Mouse (Mus musculus) embryonic facial prominence, embryonic 15.5 days (tissue): Measurements from ENCODE around the gene Fgfbp1. TPM values are rescaled to one million over a fixed set of nuclear protein-coding genes. Genes with fewer than 3 reads are reported as not detected.
A peak's percentile ranks its signal among the peaks of the same experiment; 100 is the strongest.

Source experiments
- ATAC-seq: fragments of 200-750 bp; cut with Nextera tagmentation; 2 replicates; pipeline ENCODE4 v1.8.0; 2017; ENCODE audit warnings: low read depth, moderate TSS enrichment; ENCODE audit not compliant: insufficient number of reproducible peaks, low FRiP score, low TSS enrichment
- H3K27ac ChIP-seq: fragments of 300-500 bp; sonication (generic); replicated peaks from 2 replicates; pipeline ENCODE4 v1.5.1; 2015; ENCODE audit warnings: mild to moderate bottlenecking, inconsistent platforms
- H3K27me3 ChIP-seq: fragments of 300-500 bp; sonication (generic); 2 replicates; pipeline ENCODE4 v1.6.1; 2015; ENCODE audit warnings: inconsistent platforms
- H3K36me3 ChIP-seq: fragments of 300-500 bp; sonication (generic); 2 replicates; pipeline ENCODE4 v1.6.1; 2015; ENCODE audit warnings: mild to moderate bottlenecking, inconsistent platforms
- H3K4me1 ChIP-seq: fragments of 300-500 bp; sonication (generic); 2 replicates; pipeline ENCODE4 v1.6.1; 2015; ENCODE audit warnings: inconsistent platforms
- H3K4me2 ChIP-seq: fragments of 300-500 bp; sonication (generic); replicated peaks from 2 replicates; pipeline ENCODE4 v1.6.1; 2015; ENCODE audit warnings: mild to moderate bottlenecking, inconsistent platforms
- H3K4me3 ChIP-seq: fragments of 300-500 bp; sonication (generic); replicated peaks from 2 replicates; pipeline ENCODE4 v1.5.1; 2015; ENCODE audit warnings: mild to moderate bottlenecking, inconsistent platforms
- H3K9ac ChIP-seq: fragments of 300-500 bp; sonication (generic); 2 replicates; pipeline ENCODE4 v1.6.1; 2015; ENCODE audit warnings: inconsistent platforms
- H3K9me3 ChIP-seq: fragments of 300-500 bp; sonication (generic); replicated peaks from 2 replicates; pipeline ENCODE4 v1.6.1; 2016; ENCODE audit warnings: inconsistent platforms
- WGBS: fragments of 180-500 bp; shearing (Covaris S2); methylation state at CpG from one replicate; pipeline ENCODE4 v1.1.7; 2015; 5-methylcytosine and 5-hydroxymethylcytosine counted together
- polyA plus RNA-seq: library from polyadenylated mRNA; unstranded; fragments of >200 nt; fragmentation: Nextera tagmentation; extraction: Ambion mirVana; gene quantifications from 2 replicates; pipeline ENCODE4 v1.2.1, GENCODE M21; 2015

Fgfbp1 gene
- polyA plus RNA-seq = 85.4 and 88.2 TPM in 2 replicates

DNA sequence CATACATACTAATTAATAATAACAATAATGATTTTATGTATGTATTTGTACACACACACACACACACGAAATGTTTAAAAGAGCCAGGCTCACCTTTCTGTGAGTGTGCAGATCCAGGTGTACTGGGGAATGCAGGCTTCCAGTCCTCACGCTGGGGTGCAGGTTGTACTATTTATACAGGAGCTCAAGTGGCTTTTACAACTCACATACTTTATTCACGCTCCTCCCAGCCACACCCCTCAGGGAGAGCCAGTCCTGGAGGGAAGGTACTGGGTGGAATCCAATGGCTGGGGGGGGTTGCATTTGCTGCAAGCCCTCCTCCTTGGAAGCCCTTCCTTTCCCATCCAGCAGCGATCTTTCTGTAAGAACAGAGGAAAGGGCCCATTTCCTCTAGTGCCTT is at the start of gene Fgfbp1:
Gene Fgfbp1 (minus strand): TSS at position 160 of the 400 bp plus-strand sequence.
- no peaks in the 10 kb centered on the region for H3K36me3 ChIP-seq
- H3K4me2 ChIP-seq = peak within 1 kb of the TSS; percentile 21; the same call in 1 of the 2 replicates
- H3K9me3 ChIP-seq = no peaks in the 10 kb centered on the region
- H3K27me3 ChIP-seq = no peaks in the 10 kb centered on the region
- no peaks in the 10 kb centered on the region for H3K4me1 ChIP-seq
- no peak within 1 kb of the TSS for H3K9ac ChIP-seq
- peak within 1 kb of the TSS; percentile 17 for H3K4me3 ChIP-seq
- WGBS = 47% methylated on average over 4 of the region's 4 CpGs
- no peak within 1 kb of the TSS for H3K27ac ChIP-seq
- no peak for ATAC-seq

DNA sequence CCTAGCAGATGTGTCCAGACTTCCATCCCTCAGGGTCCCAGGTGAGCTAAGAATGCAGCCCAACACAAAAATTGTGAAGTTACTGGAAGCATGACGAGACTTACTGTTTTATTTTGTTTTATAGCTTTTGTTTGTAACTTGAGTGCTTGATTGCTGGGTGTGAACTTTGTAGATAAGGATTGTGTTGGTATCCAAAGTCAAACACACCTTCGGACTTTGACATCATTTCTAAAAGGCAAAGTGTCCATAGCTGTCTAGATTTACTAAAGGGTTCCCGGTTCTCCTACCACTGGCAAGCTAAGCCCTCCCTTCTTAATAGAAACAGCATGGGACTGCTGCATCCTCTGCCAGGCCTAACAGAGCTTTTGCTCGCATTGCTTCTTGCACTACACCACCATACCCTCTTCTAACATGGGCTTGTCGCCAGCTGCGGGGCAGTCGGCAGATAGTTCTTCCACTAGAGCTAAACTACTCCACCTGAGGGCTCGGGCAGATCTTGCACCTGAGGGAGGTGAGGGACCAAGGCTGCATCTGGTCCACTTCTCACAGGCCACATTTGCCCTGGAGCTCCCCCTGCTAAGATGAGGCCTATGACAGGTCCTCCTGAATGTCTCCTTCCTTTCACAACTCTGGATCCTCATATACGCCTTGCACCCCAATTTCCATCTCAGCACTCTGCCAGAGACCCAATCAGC is 16.9 kb upstream of the Fgfbp1 start:
- Histone ChIP-seq H3K27me3 (no peaks in the 10 kb centered on the region), H3K4me3 (no peak overlapping the region), H3K9me3 (no peaks in the 10 kb centered on the region), H3K4me1 (no peaks in the 10 kb centered on the region), H3K9ac (no peak overlapping the region), H3K27ac (no peak overlapping the region), H3K4me2 (no peak overlapping the region), H3K36me3 (peaks cover 6% of the 10 kb centered on the region; the same call in 1 of the 2 replicates)
- WGBS = 87% methylated on average over 9 of the region's 9 CpGs
- no peak for ATAC-seq

DNA sequence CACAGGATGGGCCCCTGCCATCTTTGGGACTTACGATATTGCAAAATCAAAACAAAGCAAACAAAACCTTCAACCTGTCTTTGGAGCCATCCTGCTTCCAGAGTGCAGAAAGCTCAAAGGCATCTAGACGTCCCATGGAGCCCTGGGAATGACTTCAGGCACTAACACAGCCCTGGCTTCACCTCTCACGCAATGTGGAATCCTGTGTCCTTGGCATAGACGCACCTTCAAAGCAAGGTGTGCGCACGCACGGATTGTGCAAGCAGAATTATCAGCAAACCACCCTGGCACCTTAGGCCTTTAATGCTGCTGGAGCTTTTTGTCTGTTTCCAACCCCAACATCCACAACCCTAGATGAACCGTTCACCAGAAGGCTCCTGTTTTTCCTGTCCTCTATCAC is 16.0 kb upstream of the Fgfbp1 start:
- H3K27me3 ChIP-seq = no peaks in the 10 kb centered on the region
- no peaks in the 10 kb centered on the region for H3K4me1 ChIP-seq
- no peak for ATAC-seq
- 87% methylated on average over 8 of the region's 8 CpGs for WGBS
- no peak overlapping the region for H3K4me2 ChIP-seq
- peaks cover 6% of the 10 kb centered on the region; the same call in 1 of the 2 replicates for H3K36me3 ChIP-seq
- no peak overlapping the region for H3K27ac ChIP-seq
- H3K9me3 ChIP-seq = no peaks in the 10 kb centered on the region
- no peak overlapping the region for H3K4me3 ChIP-seq
- H3K9ac ChIP-seq = no peak overlapping the region

DNA sequence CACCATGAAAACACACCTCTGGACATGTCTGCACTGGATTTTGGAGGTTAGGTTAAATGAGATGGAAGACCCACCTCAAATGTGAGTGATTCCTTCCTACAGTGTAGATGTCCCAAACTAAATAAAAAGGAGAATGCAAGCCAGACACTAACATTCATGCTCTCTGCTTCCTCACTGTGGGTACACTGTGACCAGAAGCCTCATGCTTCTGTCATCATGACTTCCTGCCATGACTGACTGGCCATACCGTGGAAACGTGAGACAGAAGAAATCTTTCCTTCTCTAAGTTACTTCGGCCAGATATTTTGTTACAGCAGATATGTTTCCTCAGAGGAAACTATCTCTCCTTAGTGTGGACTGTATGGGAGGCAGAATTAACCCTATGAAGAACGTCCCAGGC is 14.6 kb upstream of the Fgfbp1 start:
- Histone ChIP-seq H3K36me3 (peaks cover under 1% of the 10 kb centered on the region; the same call in 1 of the 2 replicates), H3K4me2 (no peak overlapping the region), H3K4me1 (no peaks in the 10 kb centered on the region), H3K9ac (no peak overlapping the region), H3K27me3 (no peaks in the 10 kb centered on the region), H3K4me3 (no peak overlapping the region), H3K9me3 (no peaks in the 10 kb centered on the region), H3K27ac (no peak overlapping the region)
- ATAC-seq = no peak
- WGBS = 63% methylated on average over 4 of the region's 4 CpGs

DNA sequence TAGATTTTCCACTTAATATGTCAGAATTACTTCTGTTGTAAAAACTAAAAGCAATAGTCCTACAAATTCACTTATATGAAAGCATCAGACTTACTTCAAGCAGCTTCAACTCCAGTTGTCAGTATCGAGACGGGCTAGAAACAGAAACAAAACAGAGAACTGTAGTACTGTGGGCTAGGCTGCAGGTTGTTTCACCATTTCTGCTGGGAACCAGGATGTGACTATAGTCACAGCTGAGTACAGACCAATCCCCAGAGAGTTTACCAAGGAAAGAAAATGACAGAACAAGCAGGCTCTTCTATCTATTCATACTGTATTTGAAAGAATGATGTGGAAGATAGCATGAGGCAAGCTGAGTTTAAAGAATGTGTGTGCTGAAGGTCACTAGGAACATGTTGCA is 13.4 kb upstream of the Fgfbp1 start:
- no peaks in the 10 kb centered on the region for H3K36me3 ChIP-seq
- H3K27ac ChIP-seq = no peak overlapping the region
- ATAC-seq = no peak
- H3K9me3 ChIP-seq = no peaks in the 10 kb centered on the region
- 86% methylated on average over 2 of the region's 2 CpGs for WGBS
- H3K4me1 ChIP-seq = no peaks in the 10 kb centered on the region
- H3K27me3 ChIP-seq = no peaks in the 10 kb centered on the region
- no peak overlapping the region for H3K4me2 ChIP-seq
- H3K4me3 ChIP-seq = no peak overlapping the region
- no peak overlapping the region for H3K9ac ChIP-seq

DNA sequence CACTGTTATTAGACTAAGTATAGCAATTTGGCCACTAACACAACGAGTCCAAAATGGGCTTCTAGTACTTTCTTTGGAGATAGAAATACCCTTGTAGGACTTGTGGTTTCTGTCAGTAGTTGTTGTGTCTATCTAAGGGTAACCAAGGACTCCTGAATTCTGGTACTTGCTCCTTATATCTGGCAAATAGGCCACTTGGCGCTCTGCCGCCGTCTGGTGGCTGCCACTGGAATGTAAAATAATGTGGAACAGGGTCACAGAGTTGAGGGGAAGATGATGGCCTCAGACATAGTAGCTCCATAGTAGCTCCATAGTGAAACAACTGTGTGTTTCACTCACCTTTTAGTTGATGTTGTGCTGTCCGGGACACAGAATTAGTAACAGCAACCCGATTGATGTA is 8.7 kb upstream of the Fgfbp1 start:
- no peaks in the 10 kb centered on the region for H3K9me3 ChIP-seq
- H3K36me3 ChIP-seq = no peaks in the 10 kb centered on the region
- no peaks in the 10 kb centered on the region for H3K4me1 ChIP-seq
- no peak for ATAC-seq
- no peak overlapping the region for H3K4me2 ChIP-seq
- no peak overlapping the region for H3K4me3 ChIP-seq
- H3K27me3 ChIP-seq = no peaks in the 10 kb centered on the region
- no peak overlapping the region for H3K27ac ChIP-seq
- 47% methylated on average over 6 of the region's 6 CpGs for WGBS
- no peak overlapping the region for H3K9ac ChIP-seq

DNA sequence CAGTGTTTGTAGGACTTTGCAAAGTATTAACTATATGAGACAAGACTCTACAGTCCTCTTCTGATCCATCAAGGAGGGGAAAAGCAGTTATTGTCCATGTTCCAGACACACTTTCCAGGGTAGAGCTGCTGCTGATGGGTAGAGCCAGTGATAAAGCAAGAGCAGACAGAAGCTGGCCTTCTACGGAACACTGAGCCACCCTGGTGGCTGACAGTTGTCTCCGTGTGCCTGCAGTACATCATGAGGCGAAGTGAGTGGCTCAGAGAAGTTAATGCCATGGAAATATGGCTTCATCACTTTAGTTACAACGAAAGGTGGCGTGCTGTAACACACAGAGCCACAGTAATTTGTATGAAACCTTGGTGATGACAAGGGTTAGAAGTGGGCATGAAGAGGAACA is 7.4 kb upstream of the Fgfbp1 start:
- H3K27me3 ChIP-seq = no peaks in the 10 kb centered on the region
- ATAC-seq = no peak
- no peaks in the 10 kb centered on the region for H3K4me1 ChIP-seq
- no peak overlapping the region for H3K4me2 ChIP-seq
- H3K9me3 ChIP-seq = no peaks in the 10 kb centered on the region
- 82% methylated on average over 5 of the region's 5 CpGs for WGBS
- no peak overlapping the region for H3K4me3 ChIP-seq
- no peaks in the 10 kb centered on the region for H3K36me3 ChIP-seq
- no peak overlapping the region for H3K9ac ChIP-seq
- H3K27ac ChIP-seq = no peak overlapping the region

DNA sequence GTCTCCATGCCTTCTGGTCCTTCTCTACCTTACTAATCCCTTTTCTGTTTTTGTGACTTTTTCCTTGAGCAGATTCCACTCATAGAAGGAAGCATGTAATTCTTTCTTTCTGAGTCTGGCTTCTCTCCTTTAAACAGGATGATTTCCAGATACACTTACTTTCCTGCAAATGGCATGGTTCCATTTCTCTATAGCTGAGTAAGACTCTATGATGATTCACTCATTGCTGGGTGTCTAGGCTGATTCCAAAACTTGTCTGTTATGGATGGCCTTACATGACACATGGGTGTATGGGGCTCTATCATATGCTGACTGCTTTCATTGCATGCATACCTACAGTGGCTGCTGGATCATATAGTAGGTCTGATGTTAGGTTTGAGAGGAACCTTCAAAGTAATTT is 4.6 kb upstream of the Fgfbp1 start:
- Histone ChIP-seq H3K27me3 (no peaks in the 10 kb centered on the region), H3K4me1 (no peaks in the 10 kb centered on the region), H3K27ac (no peak overlapping the region), H3K36me3 (no peaks in the 10 kb centered on the region), H3K9me3 (no peaks in the 10 kb centered on the region), H3K4me2 (no peak overlapping the region), H3K4me3 (no peak overlapping the region), H3K9ac (no peak overlapping the region)
- ATAC-seq = no peak

DNA sequence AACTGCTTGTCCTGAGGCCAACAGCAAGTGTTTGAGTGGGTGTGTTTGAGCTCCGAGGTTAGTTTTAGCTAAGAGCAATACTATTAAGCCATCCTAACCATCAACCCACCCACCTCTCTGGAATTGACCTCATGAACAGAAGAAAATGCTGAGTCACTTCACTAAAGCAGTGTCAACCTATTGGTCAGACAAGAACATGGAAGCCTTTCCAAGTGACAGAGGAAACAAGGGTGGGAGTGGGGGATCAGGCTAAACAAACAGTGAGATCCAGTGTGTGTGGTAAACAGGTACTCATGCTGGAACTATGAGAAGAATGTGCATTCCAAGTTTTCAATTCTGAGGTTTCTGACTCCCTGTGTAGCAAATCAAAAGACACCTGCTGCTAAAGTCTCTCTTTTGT is 1.3 kb upstream of the Fgfbp1 start:
- WGBS = 63% methylated on average over 1 of the region's 1 CpGs
- Histone ChIP-seq H3K36me3 (no peaks in the 10 kb centered on the region), H3K4me1 (no peaks in the 10 kb centered on the region), H3K9me3 (no peaks in the 10 kb centered on the region), H3K27me3 (no peaks in the 10 kb centered on the region), H3K9ac (no peak overlapping the region), H3K4me2 (no peak overlapping the region), H3K27ac (no peak overlapping the region), H3K4me3 (no peak overlapping the region)
- no peak for ATAC-seq

DNA sequence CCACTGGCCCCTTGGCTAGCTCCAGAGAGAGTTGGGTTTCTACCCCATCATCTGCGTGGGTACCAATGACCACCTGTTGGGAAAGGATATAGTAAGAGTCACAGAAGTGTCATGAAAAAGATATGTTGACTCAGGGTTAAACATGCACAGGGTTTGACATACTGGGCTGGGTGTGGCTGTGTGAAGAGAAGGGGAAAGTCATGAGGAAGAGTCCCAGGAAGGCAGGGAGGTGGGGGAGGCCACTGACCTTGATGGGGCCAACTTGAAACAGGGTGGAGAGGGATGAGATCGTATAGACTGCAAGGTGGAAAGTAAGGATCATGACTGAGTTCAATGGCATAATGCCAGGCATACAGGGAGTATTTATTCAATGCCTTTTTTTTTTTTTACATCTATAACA is 1.2 kb downstream of the Fgfbp1 start:
- no peak overlapping the region for H3K27ac ChIP-seq
- no peaks in the 10 kb centered on the region for H3K4me1 ChIP-seq
- no peak overlapping the region for H3K4me2 ChIP-seq
- ATAC-seq = no peak
- WGBS = 56% methylated on average over 2 of the region's 2 CpGs
- no peaks in the 10 kb centered on the region for H3K27me3 ChIP-seq
- H3K4me3 ChIP-seq = peak overlapping the region; percentile 17; the same call in 1 of the 2 replicates
- no peaks in the 10 kb centered on the region for H3K9me3 ChIP-seq
- H3K36me3 ChIP-seq = no peaks in the 10 kb centered on the region
- no peak overlapping the region for H3K9ac ChIP-seq

DNA sequence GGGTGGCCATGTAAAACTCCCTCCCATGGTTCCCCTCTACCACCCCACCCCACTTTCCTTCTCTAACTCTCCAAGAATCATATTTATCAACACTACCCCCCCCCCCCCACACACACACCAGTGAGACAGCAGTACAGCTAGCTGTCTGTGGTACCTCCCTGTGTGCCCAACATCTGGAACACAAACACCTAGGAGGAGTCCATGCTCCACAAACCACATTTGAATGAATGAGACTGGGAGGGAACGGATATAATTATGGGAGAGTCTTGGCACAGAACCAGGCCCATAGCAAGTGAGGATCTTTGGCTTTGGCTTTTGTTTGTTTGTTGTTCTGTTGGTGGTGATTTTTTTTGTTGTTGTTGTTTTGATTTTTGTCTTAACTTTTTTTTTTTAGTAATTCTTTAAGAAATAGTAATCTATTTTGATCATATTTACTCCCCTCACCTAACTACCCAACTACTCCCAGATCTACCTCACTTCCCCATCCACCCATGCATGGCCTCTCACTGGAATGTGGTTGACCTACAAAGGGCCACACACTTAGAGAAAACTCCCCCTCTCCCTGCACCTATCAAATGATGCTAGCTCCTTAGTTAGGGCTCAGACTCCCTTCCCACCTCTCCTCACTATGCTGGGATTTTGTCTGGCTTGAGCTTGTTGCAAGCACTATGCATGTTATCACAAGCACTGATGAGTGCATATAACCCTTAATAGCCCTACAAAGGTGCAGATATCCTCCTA is 4.6 kb downstream of the Fgfbp1 start:
- no peak for ATAC-seq
- WGBS = 33% methylated on average over 1 of the region's 1 CpGs
- H3K27ac ChIP-seq = no peak overlapping the region; the same call in 1 of the 2 replicates
- no peaks in the 10 kb centered on the region for H3K36me3 ChIP-seq
- H3K9ac ChIP-seq = no peak overlapping the region
- no peak overlapping the region for H3K4me3 ChIP-seq
- H3K9me3 ChIP-seq = no peaks in the 10 kb centered on the region
- H3K4me2 ChIP-seq = no peak overlapping the region
- H3K27me3 ChIP-seq = no peaks in the 10 kb centered on the region
- no peaks in the 10 kb centered on the region for H3K4me1 ChIP-seq
